Mouse (Mus musculus) kidney, postnatal 10 days (tissue): Measurements from ENCODE around the gene Tspan32.

ENCODE experiments used
- DNase-seq: peaks from one replicate; pipeline ENCODE4 v3.0.0; 2021; ENCODE audit warnings: mixed read lengths

The Tspan32 gene

DNA sequence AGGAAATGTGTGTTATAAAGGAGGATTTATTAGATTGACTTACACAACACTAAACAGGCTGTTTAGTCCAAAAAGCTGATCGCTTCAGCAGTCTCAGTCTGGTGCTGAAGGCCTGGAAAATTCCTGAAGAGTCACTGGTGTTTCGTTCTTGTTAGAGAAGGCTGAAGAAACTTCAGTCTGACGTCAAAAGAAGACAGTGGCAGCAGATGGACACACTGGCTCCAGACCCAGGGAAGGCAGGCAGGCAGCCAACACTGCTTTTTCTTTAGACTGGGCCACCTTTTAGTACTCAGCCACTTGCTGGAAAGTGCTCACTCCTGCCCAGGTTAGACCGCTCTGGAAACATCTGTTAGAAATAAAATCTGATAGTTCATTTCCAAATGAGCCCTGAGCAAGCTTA is 28.7 kb downstream of the Tspan32 start:
- peak; percentile 55 for DNase-seq

DNA sequence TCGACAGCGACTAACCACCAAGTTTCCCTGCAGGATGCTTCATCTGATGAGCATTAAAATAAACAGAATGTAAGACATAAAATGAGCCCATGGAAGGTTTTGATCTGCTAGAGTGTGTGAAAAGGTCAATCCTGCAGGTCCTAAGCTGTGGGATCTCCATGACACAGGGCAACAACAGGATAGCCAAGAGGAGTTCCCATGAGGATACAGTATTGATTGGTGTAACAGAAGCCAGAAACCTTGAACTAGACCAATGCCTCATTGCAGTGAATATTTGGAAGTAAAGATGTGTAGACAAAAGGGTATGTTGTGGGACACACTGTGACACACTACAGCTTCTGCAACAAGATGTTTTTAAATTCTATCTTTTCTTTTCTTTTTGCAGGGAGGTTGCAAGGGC is 29.3 kb downstream of the Tspan32 start:
- DNase-seq, result no peak

GRCm38 (mm10) chr7:143034519-143035450 is 29.9 kb downstream of the Tspan32 start:
- no peak for DNase-seq

DNA sequence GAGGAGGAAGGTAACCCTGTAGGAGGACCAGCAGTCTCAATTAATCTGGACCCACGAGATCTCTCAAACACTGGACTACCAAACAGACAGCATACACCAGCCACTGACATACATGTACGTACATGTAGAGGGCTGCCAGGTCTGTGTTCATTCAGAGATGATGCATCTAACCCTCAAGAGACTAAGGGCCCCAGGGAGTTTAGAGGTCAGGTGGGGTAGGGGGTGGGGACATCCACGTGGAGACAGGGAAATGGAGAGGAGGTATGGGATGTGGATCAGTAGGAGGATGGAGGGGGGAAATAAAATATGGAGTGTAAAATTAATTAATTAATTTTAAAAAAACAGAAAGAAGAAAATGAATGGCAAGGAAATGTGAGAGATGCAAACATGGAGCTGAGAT is 31.9 kb downstream of the Tspan32 start:
- DNase-seq, result no peak

DNA sequence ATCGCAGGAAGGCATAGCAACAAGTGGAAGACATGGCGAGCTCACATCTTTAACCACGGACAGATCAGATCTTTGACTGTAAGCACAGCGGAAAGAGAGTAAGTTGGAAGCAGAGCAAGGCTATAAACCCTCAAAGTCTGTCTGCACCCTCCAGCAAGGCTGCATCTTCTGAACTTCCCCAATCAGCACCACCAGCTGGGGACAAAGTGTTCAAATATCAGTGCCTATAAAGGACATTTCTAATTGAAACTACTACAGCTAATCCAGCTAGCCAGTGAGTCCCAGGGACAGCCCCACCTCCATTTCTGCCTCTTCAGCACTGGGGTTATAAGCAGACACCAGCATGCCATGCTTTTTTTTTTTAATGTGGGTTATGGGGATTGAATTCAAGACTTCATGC is 32.5 kb downstream of the Tspan32 start:
- no peak for DNase-seq

DNA sequence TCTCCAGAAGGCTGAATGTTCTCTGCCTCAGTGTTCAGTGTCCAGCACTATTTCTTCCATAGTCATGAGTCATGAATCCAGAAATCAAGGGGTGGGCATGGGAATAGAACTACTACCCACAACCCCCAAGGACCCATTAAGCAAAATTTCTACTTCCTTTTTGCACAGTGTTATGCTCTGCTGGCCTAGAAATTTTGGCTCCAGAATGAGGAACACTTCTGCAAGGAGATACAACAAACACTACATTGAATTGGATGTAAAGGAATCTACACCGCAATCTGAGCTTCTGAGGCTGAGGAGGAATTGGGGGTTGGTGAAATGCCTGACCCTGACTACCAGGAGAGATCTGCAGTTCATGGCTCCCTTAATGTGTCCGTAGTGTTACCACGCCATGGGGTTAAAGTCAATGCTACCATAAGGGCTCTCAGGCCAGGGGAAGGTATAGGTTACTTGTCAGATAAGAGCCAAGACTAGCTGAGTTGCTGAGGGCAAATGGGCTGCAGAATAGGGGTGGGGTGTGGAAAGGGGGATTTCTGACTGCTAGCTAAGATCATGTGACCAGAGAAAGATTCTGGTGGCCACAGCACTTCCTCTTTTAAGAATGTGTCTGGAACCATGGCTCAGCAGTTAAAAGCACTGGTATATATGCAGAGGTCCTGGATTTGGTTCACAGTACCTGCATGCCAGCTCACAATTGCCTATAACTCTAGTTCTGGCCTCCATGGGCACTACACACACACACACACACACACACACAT is 33.5 kb downstream of the Tspan32 start:
- DNase-seq, result no peak

DNA sequence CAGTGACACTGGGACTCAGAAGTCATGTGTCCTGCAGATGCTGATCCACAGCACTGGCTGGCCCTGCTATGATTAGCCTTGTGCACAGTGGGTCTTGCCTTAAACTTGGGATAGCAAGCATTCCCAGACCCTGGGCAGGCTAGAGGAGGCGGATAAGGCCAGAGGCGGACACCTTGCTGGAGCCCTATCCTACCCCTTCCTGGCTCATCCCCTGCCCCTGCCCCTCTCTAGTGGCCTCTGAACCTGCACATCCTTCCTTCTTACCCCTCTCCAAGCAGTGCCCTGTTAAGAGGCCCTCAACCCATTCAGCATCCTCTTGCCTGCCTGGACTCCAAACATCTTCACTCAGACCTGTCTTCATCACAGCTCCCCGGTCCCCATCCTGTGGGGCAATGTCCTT is 35.7 kb downstream of the Tspan32 start:
- DNase-seq, result no peak

DNA sequence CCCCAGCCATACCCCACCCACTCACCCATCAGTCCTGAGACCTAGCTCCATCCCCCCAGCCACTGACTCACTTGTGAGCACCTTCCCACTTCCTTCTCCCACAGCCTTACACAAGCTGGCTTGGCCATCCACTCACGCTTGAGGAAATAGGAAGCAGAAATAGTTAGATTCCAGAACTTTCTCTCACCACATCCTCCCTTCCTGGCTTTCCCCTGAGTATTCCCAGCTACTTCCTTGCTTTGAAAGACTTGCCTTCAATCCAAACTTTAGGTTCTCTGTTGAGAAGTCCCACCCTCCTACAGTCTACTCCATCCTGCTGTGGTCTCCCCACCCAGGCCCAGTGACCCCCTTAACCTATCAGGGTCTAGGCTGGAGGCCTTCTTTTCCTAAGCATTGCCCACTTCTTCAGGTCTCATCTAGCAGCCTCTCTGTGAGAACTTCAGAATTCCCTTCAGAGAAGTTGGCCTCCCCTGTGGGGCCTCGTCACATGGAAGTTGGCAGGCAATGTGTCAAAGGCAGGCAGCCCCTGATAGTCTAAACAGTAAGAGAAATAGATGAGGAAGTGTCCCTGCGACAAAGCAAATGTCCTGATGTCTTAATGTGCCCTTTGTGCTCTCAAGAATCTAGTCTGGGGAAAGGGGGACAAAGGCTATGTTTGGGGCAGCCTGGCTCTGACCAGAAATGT is 36.4 kb downstream of the Tspan32 start:
- DNase-seq, result peak; percentile 18

DNA sequence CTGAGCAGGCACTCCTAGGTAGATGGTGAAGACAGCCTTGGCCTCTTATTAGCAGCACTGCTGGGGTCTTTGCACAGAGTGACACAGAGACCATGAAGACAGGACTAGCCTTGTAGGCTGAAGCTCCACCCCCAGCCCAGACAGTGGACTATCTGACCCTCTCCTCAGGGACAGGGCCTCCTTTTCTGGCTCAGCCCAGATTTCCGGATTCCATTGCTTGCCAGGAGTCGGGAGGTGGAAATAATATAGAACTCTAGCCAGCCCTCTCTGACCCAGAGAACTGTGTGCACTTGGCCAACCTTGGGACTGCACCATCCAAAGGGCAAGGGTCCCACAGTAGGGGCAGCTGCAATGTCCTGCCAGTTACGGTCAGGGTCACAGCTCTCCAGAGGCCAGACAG is 37.2 kb downstream of the Tspan32 start:
- DNase-seq, result peak; percentile 82

- DNase-seq, result peak; percentile 14
These were observed 38.1 kb downstream of the Tspan32 start for GRCm38 (mm10) chr7:143042897-143043300.

GRCm38 (mm10) chr7:143044049-143044825 is 39.4 kb downstream of the Tspan32 start:
- DNase-seq, result no peak

- no peak for DNase-seq
These were observed 40.0 kb downstream of the Tspan32 start for GRCm38 (mm10) chr7:143044826-143045206.

DNA sequence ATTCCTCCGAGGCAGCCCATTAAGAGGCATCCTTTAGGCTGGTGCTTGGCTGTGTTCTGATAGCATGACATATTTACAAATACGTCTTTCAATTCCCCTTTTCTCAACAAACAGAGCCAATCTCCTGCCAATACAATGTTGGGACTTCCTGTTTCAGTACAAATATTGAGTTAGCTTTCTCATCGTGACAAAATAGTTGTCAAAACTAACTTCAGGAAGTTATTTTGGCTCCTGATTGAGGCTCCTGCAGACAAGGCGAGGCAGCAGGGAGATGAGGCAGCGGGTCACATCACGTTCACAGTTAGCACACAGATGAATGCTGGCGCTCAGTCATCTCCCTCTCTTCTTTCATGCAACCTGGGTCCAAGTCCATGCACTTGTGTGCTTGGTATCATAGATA is 41.5 kb downstream of the Tspan32 start:
- no peak for DNase-seq

GRCm38 (mm10) chr7:143049331-143049730 is 44.5 kb downstream of the Tspan32 start:
- DNase-seq, result no peak

DNA sequence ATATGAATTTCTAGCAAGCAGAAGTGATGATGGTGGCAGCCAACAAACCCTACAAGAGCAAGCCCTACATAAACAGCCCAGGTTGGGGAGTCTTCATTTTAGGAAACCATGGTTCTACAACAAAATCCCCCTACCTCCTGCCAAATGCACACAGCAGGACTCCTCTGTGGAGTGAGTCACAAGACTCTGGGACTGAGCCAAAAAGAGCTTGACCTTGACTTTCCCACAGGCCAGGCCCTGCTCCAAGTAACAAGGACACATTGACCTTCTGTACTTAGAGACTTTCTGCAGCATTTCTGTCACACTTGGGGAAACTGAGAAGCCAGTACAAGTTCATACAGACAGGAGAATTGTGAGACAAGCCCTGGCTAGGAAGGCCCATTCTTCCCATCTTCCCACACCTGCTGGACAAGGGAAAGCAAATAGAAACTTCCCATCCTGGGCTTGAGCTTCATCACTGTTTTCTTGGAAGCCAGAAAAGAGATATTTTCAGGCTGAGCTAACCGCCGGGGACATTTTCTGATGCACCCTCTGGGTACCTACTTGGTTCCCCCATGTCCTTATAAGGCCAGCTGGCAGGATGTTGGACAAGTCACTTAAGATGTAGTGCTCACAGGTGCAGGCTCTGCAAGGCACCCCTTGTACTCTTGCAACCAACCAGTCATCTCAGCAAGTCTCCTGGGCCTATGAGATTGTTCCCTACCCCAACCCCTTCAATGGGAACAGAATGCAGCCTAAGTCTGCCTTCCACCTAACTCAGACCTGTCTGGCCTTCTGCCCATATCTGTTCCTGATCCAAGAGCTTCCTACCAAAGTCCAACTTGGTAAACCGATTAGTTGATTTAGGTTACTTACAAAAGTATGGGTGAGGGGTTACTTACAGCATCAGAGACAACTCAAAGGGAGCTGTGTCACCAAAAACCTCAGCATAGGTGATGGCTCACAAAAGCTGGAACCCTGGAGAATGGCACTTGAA is 45.3 kb downstream of the Tspan32 start:
- peak; percentile 59 for DNase-seq

- DNase-seq, result peak; percentile 30
These were observed 46.5 kb downstream of the Tspan32 start for GRCm38 (mm10) chr7:143051316-143051715.

- DNase-seq, result peak; percentile 94
These were observed 47.8 kb downstream of the Tspan32 start, which contains the start of gene Cd81 for GRCm38 (mm10) chr7:143052626-143053007. Gene Cd81, plus strand, starts transcription at chr7:143052739.

DNA sequence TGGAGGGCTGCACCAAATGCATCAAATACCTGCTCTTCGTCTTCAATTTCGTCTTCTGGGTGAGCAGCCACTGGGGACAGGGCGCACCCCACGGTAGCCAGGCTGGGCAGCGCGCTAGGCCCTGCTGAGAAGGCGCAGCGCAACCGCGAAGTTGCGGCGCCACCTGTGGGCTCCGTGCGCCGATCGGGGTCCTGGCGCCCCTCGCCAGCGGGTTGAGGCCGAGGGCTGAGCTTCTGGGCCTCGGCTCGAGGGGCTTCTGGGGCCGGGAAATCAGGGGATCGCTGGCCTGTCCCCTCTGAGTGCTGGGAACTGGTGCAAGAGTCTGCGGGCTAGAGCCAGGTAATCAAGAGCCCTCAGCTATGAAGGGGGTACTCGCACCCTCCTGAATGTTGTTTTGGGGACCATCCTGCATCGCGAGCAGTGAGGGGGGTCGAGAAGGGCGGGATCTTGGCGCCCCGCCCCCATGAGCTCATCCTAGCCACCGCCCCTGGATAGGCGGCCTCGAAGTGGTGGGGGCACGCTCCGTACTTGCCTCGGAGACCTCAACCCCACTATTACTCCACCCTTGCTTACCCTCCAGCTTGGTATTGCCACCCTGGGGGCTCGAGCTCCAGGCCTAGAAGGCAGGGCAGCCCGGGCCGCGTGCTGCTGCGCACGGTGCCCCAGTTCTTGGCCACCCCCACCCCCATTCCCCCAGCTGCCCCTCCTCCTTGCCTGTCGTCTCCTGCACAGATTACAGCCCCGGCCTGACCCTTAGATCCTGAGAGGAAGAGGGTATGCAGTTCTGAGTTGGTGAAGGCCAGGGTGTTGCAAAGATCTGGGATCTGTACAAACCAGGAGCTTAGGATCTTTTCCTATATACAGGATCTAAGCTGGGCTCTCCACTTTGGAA is 48.4 kb downstream of the Tspan32 start:
- DNase-seq, result peak; percentile 88

DNA sequence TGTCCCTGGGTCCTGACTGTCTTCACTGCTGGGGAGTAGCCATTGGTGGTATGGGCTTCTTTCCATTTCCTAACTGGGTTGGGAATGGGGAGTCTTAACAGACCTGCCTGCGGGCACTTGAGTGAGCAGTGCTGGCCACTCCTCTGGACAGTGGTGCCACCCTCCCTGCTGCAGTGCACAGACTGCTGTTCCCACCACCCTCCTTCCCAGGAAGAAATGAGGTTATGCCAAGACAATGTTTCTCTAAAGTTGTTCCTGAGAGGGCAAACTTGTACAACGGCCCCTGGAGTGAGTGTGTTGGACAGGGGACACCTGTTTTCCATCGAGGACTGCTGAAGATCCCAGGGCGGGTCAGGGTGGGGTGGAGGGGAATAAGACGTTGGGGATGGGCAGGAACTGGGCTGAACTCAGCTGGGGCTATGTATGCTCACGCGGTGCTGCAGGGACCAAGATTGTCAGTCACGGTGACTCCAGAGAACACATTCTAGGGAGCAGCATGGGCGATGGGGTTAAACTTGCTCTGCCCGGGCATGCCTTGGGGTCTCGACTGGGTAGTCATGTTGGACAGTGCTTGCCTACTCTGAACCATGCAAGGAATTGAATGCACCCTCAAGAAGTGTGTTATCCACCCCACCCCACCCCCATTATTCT is 49.2 kb downstream of the Tspan32 start:
- DNase-seq, result peak; percentile 43

GRCm38 (mm10) chr7:143054612-143054965 is 49.7 kb downstream of the Tspan32 start:
- DNase-seq, result no peak
